Mouse (Mus musculus) embryonic facial prominence, embryonic 12.5 days (tissue): ENCODE measurements around the gene Adcy5. TPM values are rescaled to one million over a fixed set of nuclear protein-coding genes. Genes with fewer than 3 reads are reported as not detected.

ENCODE experiments used
- ATAC-seq: fragments of 200-750 bp; cut with Nextera tagmentation; 2 replicates; pipeline ENCODE4 v1.8.0; 2017; ENCODE audit not compliant: insufficient number of reproducible peaks, insufficient read depth, low FRiP score, low TSS enrichment
- H3K27ac ChIP-seq: fragments of 300-500 bp; sonication (generic); 2 replicates; pipeline ENCODE4 v1.5.1; 2016; ENCODE audit warnings: mild to moderate bottlenecking
- H3K27me3 ChIP-seq: fragments of 300-500 bp; sonication (generic); 2 replicates; pipeline ENCODE4 v1.6.1; 2016; ENCODE audit warnings: mild to moderate bottlenecking, moderate library complexity
- H3K36me3 ChIP-seq: fragments of 300-500 bp; sonication (generic); 2 replicates; pipeline ENCODE4 v1.6.1; 2016; ENCODE audit warnings: mild to moderate bottlenecking
- H3K4me1 ChIP-seq: fragments of 300-500 bp; sonication (generic); 2 replicates; pipeline ENCODE4 v1.6.1; 2016
- H3K4me2 ChIP-seq: fragments of 300-500 bp; sonication (generic); replicated peaks from 2 replicates; pipeline ENCODE4 v1.6.1; 2016; ENCODE audit warnings: mild to moderate bottlenecking, moderate library complexity
- H3K4me3 ChIP-seq: fragments of 300-500 bp; sonication (generic); 2 replicates; pipeline ENCODE4 v1.5.1; 2016; ENCODE audit warnings: mild to moderate bottlenecking
- H3K9ac ChIP-seq: fragments of 300-500 bp; sonication (generic); 2 replicates; pipeline ENCODE4 v1.6.1; 2016; ENCODE audit warnings: mild to moderate bottlenecking, moderate library complexity
- H3K9me3 ChIP-seq: fragments of 300-500 bp; sonication (generic); 2 replicates; pipeline ENCODE4 v1.6.1; 2016; ENCODE audit warnings: mild to moderate bottlenecking, moderate library complexity
- WGBS: fragments of 180-500 bp; shearing (Covaris S2); methylation state at CpG from one replicate; pipeline ENCODE4 v1.1.7; 2016; 5-methylcytosine and 5-hydroxymethylcytosine counted together
- polyA plus RNA-seq: library from polyadenylated mRNA; unstranded; fragments of >200 nt; fragmentation: Nextera tagmentation; extraction: Ambion mirVana; gene quantifications from 2 replicates; pipeline ENCODE4 v1.2.1, GENCODE M21; 2016

Gene Adcy5
- 2.1 and 2.6 TPM in 2 replicates for polyA plus RNA-seq

- Histone ChIP-seq H3K27ac (peak within 1 kb of the TSS; percentile 69), H3K27me3 (peaks cover 63% of the 10 kb centered on the region), H3K36me3 (no peaks in the 10 kb centered on the region), H3K9me3 (no peaks in the 10 kb centered on the region), H3K4me3 (peak within 1 kb of the TSS; percentile 75), H3K9ac (peak within 1 kb of the TSS; percentile 74), H3K4me1 (peaks cover 28% of the 10 kb centered on the region), H3K4me2 (peak within 1 kb of the TSS; percentile 98)
- under 1% methylated on average over 62 of the region's 104 CpGs for WGBS
- 0 out of 2 replicates have a peak, but pooled peaks have one; percentile 32 for ATAC-seq
Measured at GRCm38 (mm10) chr16:35154641-35155390, at the start of gene Adcy5. Gene Adcy5, plus strand, starts transcription at chr16:35154877.

- no peak overlapping the region for H3K4me2 ChIP-seq
- whole genome bisulfite sequencing: 34% methylated on average over 6 of the region's 6 CpGs
- H3K4me1 ChIP-seq: peaks cover 48% of the 10 kb centered on the region
- no peaks in the 10 kb centered on the region for H3K9me3 ChIP-seq
- ATAC-seq: no peak
- no peak overlapping the region for H3K9ac ChIP-seq
- no peaks in the 10 kb centered on the region; the same call in 1 of the 2 replicates for H3K36me3 ChIP-seq
- peak overlapping the region; percentile 60; the same call in 1 of the 2 replicates for H3K27ac ChIP-seq
- H3K27me3 ChIP-seq: no peaks in the 10 kb centered on the region
- no peak overlapping the region for H3K4me3 ChIP-seq
Measured at GRCm38 (mm10) chr16:35107985-35108384, 46.7 kb upstream of the Adcy5 start.

- no peaks in the 10 kb centered on the region for H3K36me3 ChIP-seq
- H3K9me3 ChIP-seq: no peaks in the 10 kb centered on the region
- H3K4me2 ChIP-seq: no peak overlapping the region
- no peaks in the 10 kb centered on the region for H3K27me3 ChIP-seq
- no peak overlapping the region for H3K9ac ChIP-seq
- no peak for ATAC-seq
- 25% methylated on average over 8 of the region's 8 CpGs for WGBS
- H3K27ac ChIP-seq: peak overlapping the region; percentile 5; the same call in 1 of the 2 replicates
- H3K4me1 ChIP-seq: peaks cover 51% of the 10 kb centered on the region
- no peak overlapping the region for H3K4me3 ChIP-seq
Measured at GRCm38 (mm10) chr16:35109156-35109555, 45.5 kb upstream of the Adcy5 start.

- 33% methylated on average over 7 of the region's 7 CpGs for WGBS
- no peaks in the 10 kb centered on the region for H3K36me3 ChIP-seq
- peaks cover 57% of the 10 kb centered on the region for H3K4me1 ChIP-seq
- no peaks in the 10 kb centered on the region for H3K27me3 ChIP-seq
- H3K27ac ChIP-seq: peak overlapping the region; percentile 5; the same call in 1 of the 2 replicates
- ATAC-seq: no peak
- no peak overlapping the region for H3K4me3 ChIP-seq
- H3K9ac ChIP-seq: no peak overlapping the region
- no peaks in the 10 kb centered on the region for H3K9me3 ChIP-seq
- no peak overlapping the region for H3K4me2 ChIP-seq
Measured at GRCm38 (mm10) chr16:35109656-35110291, 44.9 kb upstream of the Adcy5 start.

- Histone ChIP-seq H3K4me2 (no peak overlapping the region), H3K27ac (peak overlapping the region; percentile 19; the same call in 1 of the 2 replicates)
Measured at GRCm38 (mm10) chr16:35110410-35111142, 44.1 kb upstream of the Adcy5 start.

GRCm38 (mm10) chr16:35111143-35111620 lies 43.5 kb upstream of the Adcy5 start:
- Histone ChIP-seq H3K9me3 (no peaks in the 10 kb centered on the region), H3K4me2 (no peak overlapping the region), H3K9ac (no peak overlapping the region), H3K27me3 (no peaks in the 10 kb centered on the region), H3K4me1 (peaks cover 47% of the 10 kb centered on the region), H3K36me3 (no peaks in the 10 kb centered on the region), H3K4me3 (no peak overlapping the region), H3K27ac (peak overlapping the region; percentile 19; the same call in 1 of the 2 replicates)
- WGBS: 53% methylated on average over 8 of the region's 8 CpGs
- no peak for ATAC-seq

More at GRCm38 (mm10) chr16:35110410-35111142, 44.1 kb upstream of the Adcy5 start:
- WGBS: 24% methylated on average over 10 of the region's 10 CpGs
- peak; percentile 71 for ATAC-seq
- no peaks in the 10 kb centered on the region for H3K9me3 ChIP-seq
- no peak overlapping the region for H3K9ac ChIP-seq
- no peak overlapping the region for H3K4me3 ChIP-seq
- no peaks in the 10 kb centered on the region for H3K27me3 ChIP-seq
- peaks cover 53% of the 10 kb centered on the region for H3K4me1 ChIP-seq
- no peaks in the 10 kb centered on the region for H3K36me3 ChIP-seq

GRCm38 (mm10) chr16:35113496-35113895 lies 41.2 kb upstream of the Adcy5 start:
- no peak for ATAC-seq
- Histone ChIP-seq H3K27ac (no peak overlapping the region), H3K9me3 (no peaks in the 10 kb centered on the region), H3K4me3 (no peak overlapping the region), H3K27me3 (no peaks in the 10 kb centered on the region), H3K36me3 (no peaks in the 10 kb centered on the region), H3K4me1 (peaks cover 37% of the 10 kb centered on the region), H3K4me2 (no peak overlapping the region), H3K9ac (no peak overlapping the region)
- WGBS: 84% methylated on average over 5 of the region's 5 CpGs

- Histone ChIP-seq H3K27me3 (no peaks in the 10 kb centered on the region), H3K36me3 (no peaks in the 10 kb centered on the region), H3K9ac (no peak overlapping the region), H3K27ac (no peak overlapping the region), H3K4me3 (no peak overlapping the region), H3K4me1 (peaks cover 17% of the 10 kb centered on the region; the same call in 1 of the 2 replicates), H3K4me2 (no peak overlapping the region), H3K9me3 (no peaks in the 10 kb centered on the region)
- ATAC-seq: no peak
- WGBS: 89% methylated on average over 7 of the region's 7 CpGs
Measured at GRCm38 (mm10) chr16:35116328-35116956, 38.2 kb upstream of the Adcy5 start.

GRCm38 (mm10) chr16:35117436-35117835 lies 37.2 kb upstream of the Adcy5 start:
- 58% methylated on average over 7 of the region's 7 CpGs for WGBS
- no peak overlapping the region for H3K4me2 ChIP-seq
- H3K4me3 ChIP-seq: no peak overlapping the region
- H3K9ac ChIP-seq: no peak overlapping the region
- H3K36me3 ChIP-seq: no peaks in the 10 kb centered on the region
- no peak for ATAC-seq
- H3K4me1 ChIP-seq: peaks cover 16% of the 10 kb centered on the region; the same call in 1 of the 2 replicates
- no peaks in the 10 kb centered on the region for H3K27me3 ChIP-seq
- H3K27ac ChIP-seq: no peak overlapping the region
- no peaks in the 10 kb centered on the region for H3K9me3 ChIP-seq

- 68% methylated on average over 4 of the region's 4 CpGs for WGBS
- Histone ChIP-seq H3K4me2 (no peak overlapping the region), H3K27ac (no peak overlapping the region), H3K9me3 (no peaks in the 10 kb centered on the region), H3K27me3 (no peaks in the 10 kb centered on the region), H3K36me3 (no peaks in the 10 kb centered on the region), H3K4me1 (0 out of 2 replicates have a peak, but pooled peaks cover 10% of the 10 kb centered on the region), H3K4me3 (no peak overlapping the region), H3K9ac (no peak overlapping the region)
- ATAC-seq: no peak
Measured at GRCm38 (mm10) chr16:35120603-35121002, 34.1 kb upstream of the Adcy5 start.

- Histone ChIP-seq H3K4me2 (no peak overlapping the region), H3K9me3 (no peaks in the 10 kb centered on the region), H3K9ac (no peak overlapping the region), H3K4me1 (peaks cover 9% of the 10 kb centered on the region; the same call in 1 of the 2 replicates), H3K36me3 (no peaks in the 10 kb centered on the region), H3K4me3 (no peak overlapping the region), H3K27ac (no peak overlapping the region), H3K27me3 (no peaks in the 10 kb centered on the region)
- 60% methylated on average over 5 of the region's 5 CpGs for whole genome bisulfite sequencing
- no peak for ATAC-seq
Measured at GRCm38 (mm10) chr16:35127270-35127669, 27.4 kb upstream of the Adcy5 start.
